Mouse (Mus musculus) testis, adult 2 months (tissue): Measurements from ENCODE around the gene Kars. TPM values are rescaled to one million over a fixed set of nuclear protein-coding genes. Genes with fewer than 3 reads are reported as not detected.
A peak's percentile ranks its signal among the peaks of the same experiment; 100 is the strongest.

Experiments
- H3K27ac ChIP-seq: fragments of 200-500 bp; 2 replicates; pipeline ENCODE4 v1.5.1; 2012; ENCODE audit warnings: low read depth, low read length; ENCODE audit not compliant: control insufficient read depth, insufficient read depth
- H3K27me3 ChIP-seq: fragments of 200-500 bp; 2 replicates; pipeline ENCODE4 v1.6.1; 2012; ENCODE audit warnings: mild to moderate bottlenecking, low read length, moderate library complexity; ENCODE audit not compliant: control insufficient read depth, insufficient read depth
- H3K36me3 ChIP-seq: fragments of 200-500 bp; 2 replicates; pipeline ENCODE4 v1.6.1; 2012; ENCODE audit warnings: mild to moderate bottlenecking, low read length; ENCODE audit not compliant: control insufficient read depth, insufficient read depth
- H3K4me1 ChIP-seq: fragments of 200-500 bp; 2 replicates; pipeline ENCODE4 v1.6.1; 2012; ENCODE audit warnings: low read length; ENCODE audit not compliant: control insufficient read depth, insufficient read depth
- H3K4me3 ChIP-seq: fragments of 200-500 bp; 2 replicates; pipeline ENCODE4 v1.5.1; 2012; ENCODE audit warnings: low read depth, mild to moderate bottlenecking, low read length, moderate library complexity, mixed read lengths; ENCODE audit not compliant: control insufficient read depth
- CTCF ChIP-seq: fragments of 200-500 bp; IDR thresholded peaks from 2 replicates; pipeline ENCODE4 v1.5.1; 2012; ENCODE audit warnings: low read depth, mild to moderate bottlenecking, inconsistent platforms, low read length, moderate library complexity; ENCODE audit not compliant: control insufficient read depth, insufficient read depth, insufficient replicate concordance
- POLR2A ChIP-seq: fragments of 200-500 bp; IDR thresholded peaks from 2 replicates; pipeline ENCODE4 v1.6.1; 2012; ENCODE audit warnings: low read depth, mild to moderate bottlenecking, inconsistent platforms, low read length, moderate library complexity; ENCODE audit not compliant: control insufficient read depth
- polyA plus RNA-seq: library from polyadenylated mRNA; depleted of rRNA; stranded (reverse); fragments of >200 nt; gene quantifications from 2 replicates; pipeline ENCODE4 v1.2.3, GENCODE M21; 2012

Kars gene
- polyA plus RNA-seq, 1 experiment, result 59.9 TPM

DNA sequence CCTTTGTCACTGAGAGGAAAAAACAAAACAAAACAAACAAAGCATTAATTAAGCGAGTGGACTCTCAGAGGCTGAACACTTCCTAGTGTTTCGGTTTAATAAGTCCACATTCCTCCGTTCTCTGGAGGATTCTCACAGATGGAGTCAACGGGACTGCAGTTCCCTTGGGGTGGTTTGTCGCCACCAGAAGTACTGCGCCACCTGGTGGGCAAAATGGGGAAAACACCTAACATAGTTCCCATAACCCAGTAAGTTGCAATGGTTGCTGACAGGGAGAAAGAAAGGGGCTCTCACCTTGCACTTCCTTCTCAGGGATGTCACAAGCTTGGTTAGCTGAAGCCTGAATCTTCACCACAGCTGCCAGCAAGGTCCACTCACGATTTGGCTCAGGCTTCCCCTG is 21.2 kb downstream of the Kars start:
- Histone ChIP-seq H3K4me1 (no peaks in the 10 kb centered on the region; the same call in 1 of the 2 replicates), H3K36me3 (peaks cover 4% of the 10 kb centered on the region), H3K27ac (no peak overlapping the region), H3K27me3 (no peaks in the 10 kb centered on the region), H3K4me3 (no peak overlapping the region)
- TF ChIP-seq POLR2A, result no peak
- TF ChIP-seq CTCF, result peak; percentile 81

DNA sequence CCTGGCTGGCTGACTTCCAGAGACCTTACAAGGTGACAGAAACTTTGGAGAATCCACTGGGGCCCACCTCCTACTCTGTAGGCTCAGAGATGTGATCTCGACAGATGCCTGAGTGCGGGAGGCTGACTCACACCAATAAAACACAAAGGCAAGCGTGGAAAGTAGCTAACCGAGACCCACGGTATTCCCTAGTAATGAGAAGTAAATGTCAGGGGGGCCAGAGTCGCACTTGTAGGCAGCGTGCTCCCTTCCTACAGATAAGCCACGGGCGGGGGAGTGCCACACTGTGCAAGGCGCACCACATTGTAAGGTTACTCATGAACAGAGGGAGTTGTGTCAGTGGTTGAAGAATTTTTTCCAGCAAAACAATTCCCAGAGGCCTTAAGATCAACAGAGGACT is 26.6 kb downstream of the Kars start:
- H3K4me1 ChIP-seq, result no peaks in the 10 kb centered on the region
- H3K27ac ChIP-seq, result no peak overlapping the region
- TF ChIP-seq POLR2A (no peak), CTCF (no peak)
- H3K27me3 ChIP-seq, result no peaks in the 10 kb centered on the region
- peaks cover 4% of the 10 kb centered on the region for H3K36me3 ChIP-seq
- H3K4me3 ChIP-seq, result no peak overlapping the region

DNA sequence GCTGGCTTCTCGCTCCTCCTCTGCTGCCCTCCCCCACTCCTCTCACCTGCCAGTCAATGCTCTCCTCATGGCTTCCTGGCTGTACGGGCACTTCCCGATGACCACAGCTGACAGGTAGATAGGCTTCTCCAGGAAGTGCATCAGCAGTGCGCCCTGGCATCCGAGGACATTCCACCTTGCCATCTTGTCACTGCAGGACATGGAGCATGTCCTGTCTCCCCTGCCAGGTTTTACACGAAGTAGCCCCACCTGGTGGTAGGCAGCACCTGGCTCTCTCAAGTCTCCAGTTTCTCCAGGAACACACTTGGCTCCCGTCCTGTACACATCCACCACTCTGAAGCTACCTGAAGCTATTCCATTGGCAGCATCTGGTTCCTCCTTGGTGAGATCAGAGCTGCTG is 29.0 kb downstream of the Kars start:
- Histone ChIP-seq H3K4me3 (no peak overlapping the region), H3K27ac (no peak overlapping the region), H3K27me3 (no peaks in the 10 kb centered on the region), H3K36me3 (no peaks in the 10 kb centered on the region; the same call in none of the 2 replicates), H3K4me1 (no peaks in the 10 kb centered on the region)
- TF ChIP-seq POLR2A (no peak), CTCF (peak; percentile 14; the same call in 1 of the 2 replicates)

DNA sequence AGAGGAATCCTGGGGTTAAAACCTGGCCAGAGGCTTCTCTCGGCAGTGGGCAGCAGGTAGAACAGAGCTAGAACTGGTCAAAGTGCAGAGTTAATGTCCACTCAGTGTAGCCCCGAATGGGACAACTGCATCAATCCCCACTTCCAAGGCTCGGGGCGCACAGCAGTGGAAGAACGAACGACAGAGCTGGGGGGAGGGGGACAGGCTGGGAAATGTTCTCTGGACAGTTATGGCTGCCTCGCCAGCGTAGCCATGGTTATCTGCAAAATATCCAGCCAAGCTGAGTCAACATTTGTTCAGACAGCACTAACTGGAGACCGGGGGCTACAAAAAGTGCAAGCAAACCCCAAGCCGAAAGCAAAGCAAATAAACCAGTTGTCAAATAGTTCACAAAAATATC is 33.0 kb downstream of the Kars start:
- Histone ChIP-seq H3K36me3 (no peaks in the 10 kb centered on the region; the same call in 1 of the 2 replicates), H3K27ac (no peak overlapping the region), H3K4me3 (no peak overlapping the region), H3K4me1 (no peaks in the 10 kb centered on the region), H3K27me3 (no peaks in the 10 kb centered on the region)
- TF ChIP-seq CTCF (no peak), POLR2A (no peak)

DNA sequence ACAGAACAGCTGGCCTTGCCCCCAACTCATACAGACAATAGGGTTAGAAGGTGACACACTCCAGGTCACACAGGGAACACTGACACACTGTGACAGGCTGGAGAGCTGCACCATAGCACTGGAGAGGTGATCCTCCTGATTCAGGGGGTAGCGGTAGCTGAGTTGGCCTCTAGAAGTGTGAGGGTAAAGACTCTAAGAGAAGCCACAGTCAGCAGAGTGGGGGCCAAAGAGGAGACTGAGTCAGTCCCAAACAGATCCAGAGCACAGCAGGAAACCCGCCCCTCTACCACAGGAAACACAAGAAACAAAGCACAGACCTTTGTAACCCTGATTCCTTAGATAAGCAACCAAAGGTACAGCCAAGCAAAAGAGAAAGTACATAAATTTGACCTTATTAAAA is 34.8 kb downstream of the Kars start:
- H3K27me3 ChIP-seq, result no peaks in the 10 kb centered on the region
- TF ChIP-seq POLR2A, result no peak
- no peak for TF ChIP-seq CTCF
- no peak overlapping the region for H3K27ac ChIP-seq
- no peaks in the 10 kb centered on the region; the same call in 1 of the 2 replicates for H3K36me3 ChIP-seq
- no peaks in the 10 kb centered on the region for H3K4me1 ChIP-seq
- no peak overlapping the region for H3K4me3 ChIP-seq

DNA sequence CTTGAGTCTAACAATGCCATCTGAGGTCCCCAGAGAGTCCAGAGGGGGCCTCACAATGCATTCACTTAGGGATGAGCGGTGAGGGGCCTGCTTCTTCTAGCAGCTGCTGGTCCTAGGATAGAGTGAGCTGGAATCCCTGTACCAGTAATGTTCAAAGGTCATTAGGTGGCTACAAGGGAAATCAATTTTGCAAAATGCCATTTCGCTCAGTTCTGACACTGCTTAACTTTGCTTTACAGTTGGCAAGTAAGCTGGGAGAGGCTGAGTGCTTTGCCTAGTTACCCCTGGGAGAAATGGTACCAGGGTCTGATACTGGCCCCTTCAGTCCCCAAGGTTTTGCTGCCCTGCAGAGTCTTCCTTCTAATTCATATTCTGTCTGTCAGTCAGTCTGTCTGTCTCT is 35.4 kb downstream of the Kars start:
- no peak overlapping the region for H3K27ac ChIP-seq
- H3K27me3 ChIP-seq, result no peaks in the 10 kb centered on the region
- no peaks in the 10 kb centered on the region for H3K4me1 ChIP-seq
- no peak overlapping the region for H3K4me3 ChIP-seq
- H3K36me3 ChIP-seq, result no peaks in the 10 kb centered on the region; the same call in 1 of the 2 replicates
- TF ChIP-seq CTCF, result no peak
- no peak for TF ChIP-seq POLR2A

DNA sequence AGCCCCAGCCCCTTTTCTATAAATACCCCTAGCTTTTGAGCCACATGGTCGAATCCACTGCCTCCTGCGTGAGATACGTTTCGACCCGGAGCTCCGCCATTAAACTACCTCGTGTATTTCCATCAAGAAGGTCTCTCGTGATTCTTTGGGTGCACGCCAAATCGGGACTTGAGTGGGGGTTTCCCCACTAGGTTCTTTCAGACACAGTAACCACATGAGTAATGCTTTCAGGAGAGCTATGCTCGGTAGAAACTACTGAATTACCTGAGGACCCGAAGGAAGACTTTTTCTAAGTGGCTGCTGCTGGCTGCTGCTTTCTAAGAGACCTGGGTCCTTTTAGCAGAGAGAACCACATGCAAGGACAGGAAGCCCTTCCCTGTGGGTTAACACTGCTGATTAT is 37.0 kb downstream of the Kars start:
- Histone ChIP-seq H3K27me3 (no peaks in the 10 kb centered on the region), H3K36me3 (peaks cover 1% of the 10 kb centered on the region), H3K27ac (no peak overlapping the region), H3K4me1 (no peaks in the 10 kb centered on the region), H3K4me3 (no peak overlapping the region)
- TF ChIP-seq CTCF, result no peak
- no peak for TF ChIP-seq POLR2A

DNA sequence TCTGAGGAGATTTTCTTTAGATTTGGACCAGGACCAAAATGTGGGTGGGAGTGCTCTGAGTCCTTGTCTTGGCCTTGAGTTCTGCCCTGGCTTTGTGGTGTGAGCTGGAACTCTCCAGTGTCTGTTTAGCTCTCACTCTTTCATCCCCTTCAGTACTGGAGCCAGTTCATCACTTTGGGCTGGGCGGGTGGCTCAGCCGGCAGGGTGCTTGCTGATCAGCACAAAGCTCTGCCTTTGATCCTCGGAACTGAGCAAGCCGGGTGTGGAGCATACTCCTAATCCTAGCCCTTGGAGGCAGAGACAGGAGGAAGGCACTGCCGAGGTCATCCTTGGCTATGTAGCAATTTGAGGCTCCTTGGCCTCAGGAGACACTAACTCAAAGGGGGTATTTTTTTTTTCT is 42.1 kb downstream of the Kars start:
- H3K4me3 ChIP-seq, result no peak overlapping the region
- TF ChIP-seq CTCF (no peak), POLR2A (no peak)
- no peaks in the 10 kb centered on the region for H3K27me3 ChIP-seq
- peaks cover 1% of the 10 kb centered on the region for H3K36me3 ChIP-seq
- no peak overlapping the region for H3K27ac ChIP-seq
- H3K4me1 ChIP-seq, result no peaks in the 10 kb centered on the region
